8 mouse cellular contexts compared by ENCODE assay signal in genomic region chr4:34616146-34616545, GRCm38 (mm10). TPM values are rescaled to one million over a fixed set of nuclear protein-coding genes. Genes with fewer than 3 reads are reported as not detected.
DNase-seq lines count a peak whose midpoint lies in the region; ATAC-seq and TF ChIP-seq lines count a peak whose summit lies in the region.

No protein-coding gene starts in this region.

- peaks cover 38% of the 10 kb centered on the region for H3K4me1 ChIP-seq in erythroblast, embryonic 14.5 days (ENCODE audit: control insufficient read depth)
- H3K4me1 ChIP-seq in ES-E14 (ENCODE audit: control insufficient read depth in 2 of 2, insufficient read depth in 2 of 2, low read length in 2 of 2, poor library complexity in 1 of 2): peaks cover 0 to 2% of the 10 kb centered on the region in 2 experiments; a peak in 1 of 4 replicates
- peaks cover 27% of the 10 kb centered on the region for H3K4me1 ChIP-seq in hindbrain, embryonic 13.5 days (replicated peaks)
- peaks cover 25% of the 10 kb centered on the region for H3K4me1 ChIP-seq in liver, postnatal 0 days (ENCODE audit: insufficient read depth)

- no peaks in the 10 kb centered on the region for H3K27me3 ChIP-seq in erythroblast, embryonic 14.5 days (ENCODE audit: control insufficient read depth)
- H3K27me3 ChIP-seq in hindbrain, embryonic 13.5 days: no peaks in the 10 kb centered on the region
- no peaks in the 10 kb centered on the region for H3K27me3 ChIP-seq in liver, postnatal 0 days (ENCODE audit: insufficient read depth, low read length)

- peaks cover 7% of the 10 kb centered on the region for H3K36me3 ChIP-seq in erythroblast, embryonic 14.5 days (ENCODE audit: control insufficient read depth)
- H3K36me3 ChIP-seq in ES-E14 (ENCODE audit: control insufficient read depth, insufficient read depth, low read length, poor library complexity, severe bottlenecking): no peaks in the 10 kb centered on the region; the same call in 1 of the 2 replicates
- peaks cover 6% of the 10 kb centered on the region; the same call in 1 of the 2 replicates for H3K36me3 ChIP-seq in hindbrain, embryonic 13.5 days
- no peaks in the 10 kb centered on the region for H3K36me3 ChIP-seq in liver, postnatal 0 days (replicated peaks; ENCODE audit: insufficient read depth, low read length)

- no peak for TF ChIP-seq EP300 in liver, postnatal 0 days (IDR thresholded peaks at IDR 0.05; ENCODE audit: low read depth)

- no peak overlapping the region for H3K27ac ChIP-seq in ES-E14 (ENCODE audit: insufficient read depth, low read depth, low read length, poor library complexity, severe bottlenecking)
- peak overlapping the region; percentile 18; the same call in 1 of the 2 replicates for H3K27ac ChIP-seq in hindbrain, embryonic 13.5 days
- H3K27ac ChIP-seq in liver, postnatal 0 days (ENCODE audit: low read depth): no peak overlapping the region

- in situ Hi-C loops in ES-E14 (cut with MboI; ENCODE audit: low sequenced_read_pairs in 2 of 2, unreplicated experiment in 2 of 2): no loop called here

- no peak for ATAC-seq in erythroblast, adult 5-6 weeks (replicated peaks; ENCODE audit: low FRiP score, poor library complexity, severe bottlenecking)
- ATAC-seq in hindbrain, embryonic 13.5 days (ENCODE audit: low FRiP score): no peak
- ATAC-seq in liver, postnatal 0 days: no peak

- DNase-seq in ES-E14 (ENCODE audit: low read depth, low spot score): no peak
- no peak for DNase-seq in liver, postnatal 0 days
- DNase-seq in adrenal gland, adult 18-20 months (ENCODE audit: low spot score in 2 of 2): no peak
- no peak for DNase-seq in urinary bladder, adult 18-20 months (ENCODE audit: low spot score in 2 of 2)
- DNase-seq in left cerebral cortex, adult 9 months (ENCODE audit: low spot score in 2 of 2): no peak

- 50% methylated on average over 8 of the region's 8 CpGs for WGBS in hindbrain, embryonic 13.5 days
- 67% methylated on average over 8 of the region's 8 CpGs for WGBS in liver, postnatal 0 days (ENCODE audit: insufficient replicate concordance)

- H3K9me3 ChIP-seq in erythroblast, embryonic 14.5 days (ENCODE audit: control insufficient read depth, low read length): no peaks in the 10 kb centered on the region
- H3K9me3 ChIP-seq in ES-E14 (ENCODE audit: control insufficient read depth, insufficient read depth, low read depth, low read length): no peaks in the 10 kb centered on the region
- H3K9me3 ChIP-seq in hindbrain, embryonic 13.5 days: no peaks in the 10 kb centered on the region
- H3K9me3 ChIP-seq in liver, postnatal 0 days (ENCODE audit: low read length): no peaks in the 10 kb centered on the region

- TF ChIP-seq CTCF in liver, postnatal 0 days (IDR thresholded peaks at IDR 0.05; ENCODE audit: low read depth): no peak

- H3K4me3 ChIP-seq in erythroblast, embryonic 14.5 days (replicated peaks): peak overlapping the region; percentile 97
- peak overlapping the region; percentile 91 to 96; a peak in 3 of 4 replicates for H3K4me3 ChIP-seq in ES-E14 (ENCODE audit: insufficient read depth in 1 of 2, low read depth in 1 of 2, low read length in 2 of 2, poor library complexity in 1 of 2, severe bottlenecking in 1 of 2)
- H3K4me3 ChIP-seq in hindbrain, embryonic 13.5 days: peak overlapping the region; percentile 84
- peak overlapping the region; percentile 93; the same call in 1 of the 2 replicates for H3K4me3 ChIP-seq in liver, postnatal 0 days (ENCODE audit: low read depth, low read length)

- peak overlapping the region; percentile 90 for H3K4me2 ChIP-seq in hindbrain, embryonic 13.5 days
- peak overlapping the region; percentile 96 for H3K4me2 ChIP-seq in liver, postnatal 0 days (ENCODE audit: low read depth, low read length)

- H3K9ac ChIP-seq in ES-E14 (ENCODE audit: insufficient read depth, low read depth, low read length, poor library complexity, severe bottlenecking): peak overlapping the region; percentile 90; the same call in 1 of the 2 replicates
- peak overlapping the region; percentile 92 for H3K9ac ChIP-seq in hindbrain, embryonic 13.5 days
- peak overlapping the region; percentile 90 for H3K9ac ChIP-seq in liver, postnatal 0 days (replicated peaks)

TF ChIP-seq in ES-E14, 5 proteins besides CTCF, POLR2A, EP300 and RAD21:
- no peak for TF ChIP-seq ZC3H11A (IDR thresholded peaks at IDR 0.05; ENCODE audit: borderline replicate concordance, low read depth, low read length)
- no peak for TF ChIP-seq MAFK (IDR thresholded peaks at IDR 0.05; ENCODE audit: insufficient read depth, low read depth, low read length)
- no peak for TF ChIP-seq HCFC1 (IDR thresholded peaks at IDR 0.05; ENCODE audit: borderline replicate concordance, insufficient read depth, low read length)
- TF ChIP-seq ZNF384 (IDR thresholded peaks at IDR 0.05; ENCODE audit: low read depth, low read length): no peak
- no peak for TF ChIP-seq CHD2 (IDR thresholded peaks at IDR 0.05; ENCODE audit: low read depth, low read length)

RNA-seq across cellular contexts. Expression of gene Rars2, which starts 1.4 kb away (rescaled TPM):
- 0.07 and 0.14 TPM in 2 replicates for polyA plus RNA-seq in erythroblast, embryonic 14.5 days (2012)
- 9.2 and 10.0 TPM in 2 replicates for total RNA-seq in erythroblast, adult 5-6 weeks (2015; ENCODE audit: low replicate concordance)
- total RNA-seq in erythroblast, adult 5-6 weeks (2017; ENCODE audit: low replicate concordance): 5.4 and 7.3 TPM in 2 replicates
- 29.0 and 31.5 TPM in 2 replicates for total RNA-seq in ES-E14 (2012; rRNA removed)
- 59.3 and 60.0 TPM in 2 replicates for polyA plus RNA-seq in hindbrain, embryonic 13.5 days (2015; fragmentation: Nextera tagmentation; extraction: Ambion mirVana)
- polyA plus RNA-seq in liver, postnatal 0 days (2015; fragmentation: Nextera tagmentation; extraction: Ambion mirVana): 17.8 and 18.1 TPM in 2 replicates
- 10 to 100 TPM; 31.7 to 31.9 TPM for total RNA-seq in adrenal gland, adult 18-20 months (2021)

RNA-seq across cellular contexts. Expression of gene Orc3, which starts 1.4 kb away (rescaled TPM):
- polyA plus RNA-seq in erythroblast, embryonic 14.5 days (2012): 0.38 and 0.45 TPM in 2 replicates
- 23.8 and 25.7 TPM in 2 replicates for total RNA-seq in erythroblast, adult 5-6 weeks (2015; ENCODE audit: low replicate concordance)
- total RNA-seq in erythroblast, adult 5-6 weeks (2017; ENCODE audit: low replicate concordance): 25.9 and 27.4 TPM in 2 replicates
- 72.9 and 73.9 TPM in 2 replicates for total RNA-seq in ES-E14 (2012; rRNA removed)
- polyA plus RNA-seq in hindbrain, embryonic 13.5 days (2015; fragmentation: Nextera tagmentation; extraction: Ambion mirVana): 89.2 and 90.9 TPM in 2 replicates
- 23.1 and 23.3 TPM in 2 replicates for polyA plus RNA-seq in liver, postnatal 0 days (2015; fragmentation: Nextera tagmentation; extraction: Ambion mirVana)
- 10 to 100 TPM; 48.4 to 48.9 TPM for total RNA-seq in adrenal gland, adult 18-20 months (2021)
